Mouse (Mus musculus) CH12.LX (cell line): Measurements from ENCODE around the gene Slc7a9. TPM values are rescaled to one million over a fixed set of nuclear protein-coding genes. Genes with fewer than 3 reads are reported as not detected.

ENCODE experiments used
- DNase-seq: peaks from one replicate; pipeline ENCODE4 v3.0.0-alpha.2; 2013; ENCODE audit errors: extremely low read depth
- H3K27ac ChIP-seq: 2 replicates; pipeline ENCODE4 v1.5.1; 2012; ENCODE audit warnings: low read depth, mild to moderate bottlenecking, control low read depth, moderate library complexity; ENCODE audit not compliant: insufficient read depth
- H3K27me3 ChIP-seq: replicated peaks from 2 replicates; pipeline ENCODE3; 2012; ENCODE audit warnings: inconsistent platforms
- H3K36me3 ChIP-seq, 2 experiments: replicated peaks in 1 of 2; 2 replicates each; pipeline versions ENCODE3 to v1.6.1; 2012; ENCODE audit warnings: inconsistent platforms in 1 of 2, low read length in 1 of 2, mild to moderate bottlenecking in 1 of 2, mixed read lengths in 1 of 2, moderate library complexity in 1 of 2; ENCODE audit not compliant: control insufficient read depth in 1 of 2, insufficient read depth in 1 of 2
- H3K4me1 ChIP-seq, 2 experiments: 2 replicates each; pipeline ENCODE4 v1.6.1; 2012; ENCODE audit warnings: inconsistent platforms in 1 of 2, moderate library complexity in 1 of 2; ENCODE audit not compliant: insufficient read depth in 2 of 2, control insufficient read depth in 1 of 2
- H3K4me2 ChIP-seq: 2 replicates; pipeline ENCODE4 v1.6.1; 2012; ENCODE audit warnings: low read depth, mild to moderate bottlenecking, control low read depth; ENCODE audit not compliant: poor library complexity, insufficient read depth, severe bottlenecking
- H3K4me3 ChIP-seq, 3 experiments: fragments of 150-350 bp in 1 of 3; sonication (generic) in 1 of 3; replicated peaks in 1 of 3; 2 replicates each; pipeline versions ENCODE3 to v1.5.1; 2011 to 2012; ENCODE audit warnings: low read depth in 2 of 3, low read length in 2 of 3, mild to moderate bottlenecking in 2 of 3, moderate library complexity in 2 of 3, control low read depth in 1 of 3, improper control_type of control experiment in 1 of 3, inconsistent platforms in 1 of 3, mixed read lengths in 1 of 3; ENCODE audit not compliant: poor library complexity in 1 of 3
- H3K79me2 ChIP-seq: replicated peaks from 2 replicates; pipeline ENCODE4 v1.6.1; 2012; ENCODE audit warnings: mild to moderate bottlenecking, moderate library complexity; ENCODE audit not compliant: control insufficient read depth, poor library complexity, insufficient read depth, severe bottlenecking; ENCODE audit errors: extremely low read depth
- H3K9ac ChIP-seq: 2 replicates; pipeline ENCODE4 v1.6.1; 2012; ENCODE audit warnings: low read depth, mild to moderate bottlenecking, control low read depth, moderate library complexity; ENCODE audit not compliant: insufficient read depth
- H3K9me3 ChIP-seq: replicated peaks from 2 replicates; pipeline ENCODE3; 2012; ENCODE audit warnings: low read length, inconsistent platforms, mixed read lengths
- BHLHE40 ChIP-seq: IDR thresholded peaks from 2 replicates; pipeline ENCODE4 v1.6.1; 2011; ENCODE audit warnings: mild to moderate bottlenecking, low read depth, low read length, improper control_type of control experiment
- CHD1 ChIP-seq: IDR thresholded peaks from 2 replicates; pipeline ENCODE4 v1.6.1; 2012; ENCODE audit warnings: low read depth, low read length, improper control_type of control experiment, inconsistent platforms
- CHD2 ChIP-seq: IDR thresholded peaks from 2 replicates; pipeline ENCODE4 v1.6.1; 2011; ENCODE audit warnings: low read length, improper control_type of control experiment
- CTCF ChIP-seq, 2 experiments: IDR thresholded peaks in 1 of 2; conservative IDR thresholded peaks in 1 of 2; 2 replicates each; pipeline ENCODE4 v1.5.1; 2011 to 2012; ENCODE audit warnings: low read depth in 2 of 2, low read length in 2 of 2, improper control_type of control experiment in 1 of 2, inconsistent platforms in 1 of 2, mild to moderate bottlenecking in 1 of 2, moderate library complexity in 1 of 2
- E2F4 ChIP-seq: IDR thresholded peaks from 2 replicates; pipeline ENCODE4 v1.6.1; 2011; ENCODE audit warnings: low read depth, low read length, improper control_type of control experiment; ENCODE audit not compliant: insufficient replicate concordance
- ELF1 ChIP-seq: IDR thresholded peaks from 2 replicates; pipeline ENCODE4 v1.6.1; 2014; ENCODE audit warnings: low read depth, mild to moderate bottlenecking, inconsistent platforms, low read length, improper control_type of control experiment
- EP300 ChIP-seq: IDR thresholded peaks from 2 replicates; pipeline ENCODE4 v1.6.1; 2011; ENCODE audit warnings: low read length, improper control_type of control experiment
- ETS1 ChIP-seq: conservative IDR thresholded peaks from 2 replicates; pipeline ENCODE4 v1.6.1; 2012; ENCODE audit warnings: low read depth, mild to moderate bottlenecking, inconsistent platforms, low read length, improper control_type of control experiment, moderate library complexity
- GABPA ChIP-seq: IDR thresholded peaks from 2 replicates; pipeline ENCODE4 v1.6.1; 2012; ENCODE audit warnings: low read depth, low read length, improper control_type of control experiment, inconsistent platforms; ENCODE audit not compliant: insufficient replicate concordance
- HCFC1 ChIP-seq: IDR thresholded peaks from 2 replicates; pipeline ENCODE4 v1.6.1; 2012; ENCODE audit warnings: low read depth, mild to moderate bottlenecking, inconsistent platforms, low read length, improper control_type of control experiment
- IRF4 ChIP-seq: IDR thresholded peaks from 2 replicates; pipeline ENCODE4 v1.6.1; 2014; ENCODE audit warnings: low read depth, mild to moderate bottlenecking, inconsistent platforms, low read length, improper control_type of control experiment
- JUN ChIP-seq: IDR thresholded peaks from 2 replicates; pipeline ENCODE4 v1.6.1; 2011; ENCODE audit warnings: low read depth, mild to moderate bottlenecking, low read length, improper control_type of control experiment, moderate library complexity; ENCODE audit not compliant: insufficient read depth
- JUND ChIP-seq: conservative IDR thresholded peaks from 2 replicates; pipeline ENCODE4 v1.6.1; 2011; ENCODE audit warnings: low read depth, low read length, improper control_type of control experiment
- KAT2A ChIP-seq: IDR thresholded peaks from 2 replicates; pipeline ENCODE4 v1.6.1; 2012; ENCODE audit warnings: low read length, improper control_type of control experiment, inconsistent platforms; ENCODE audit not compliant: insufficient replicate concordance
- MAFK ChIP-seq: IDR thresholded peaks from 2 replicates; pipeline ENCODE4 v1.6.1; 2011; ENCODE audit warnings: low read length, improper control_type of control experiment; ENCODE audit not compliant: insufficient replicate concordance
- MAX ChIP-seq: IDR thresholded peaks from 2 replicates; pipeline ENCODE4 v1.6.1; 2011; ENCODE audit warnings: low read length, improper control_type of control experiment
- MAZ ChIP-seq: IDR thresholded peaks from 2 replicates; pipeline ENCODE4 v1.6.1; 2012; ENCODE audit warnings: low read depth, mild to moderate bottlenecking, inconsistent platforms, low read length, improper control_type of control experiment, moderate library complexity
- MEF2A ChIP-seq: IDR thresholded peaks from 2 replicates; pipeline ENCODE4 v1.6.1; 2014; ENCODE audit warnings: low read depth, mild to moderate bottlenecking, inconsistent platforms, low read length, improper control_type of control experiment, borderline replicate concordance
- MXI1 ChIP-seq: IDR thresholded peaks from 2 replicates; pipeline ENCODE4 v1.6.1; 2011; ENCODE audit warnings: mild to moderate bottlenecking, low read depth, low read length, improper control_type of control experiment
- MYC ChIP-seq: IDR thresholded peaks from 2 replicates; pipeline ENCODE4 v1.6.1; 2011; ENCODE audit warnings: low read depth, mild to moderate bottlenecking, improper control_type of control experiment, low read length
- NELFE ChIP-seq: IDR thresholded peaks from 2 replicates; pipeline ENCODE4 v1.6.1; 2011; ENCODE audit warnings: low read depth, low read length, improper control_type of control experiment
- NRF1 ChIP-seq: IDR thresholded peaks from 2 replicates; pipeline ENCODE4 v1.6.1; 2014; ENCODE audit warnings: low read depth, mild to moderate bottlenecking, inconsistent platforms, low read length, improper control_type of control experiment, moderate library complexity
- PAX5 ChIP-seq: IDR thresholded peaks from 2 replicates; pipeline ENCODE4 v1.6.1; 2012; ENCODE audit warnings: low read length, inconsistent platforms, mixed read lengths
- POLR2A ChIP-seq: IDR thresholded peaks from 2 replicates; pipeline ENCODE4 v1.6.1; 2011; ENCODE audit warnings: low read depth, mild to moderate bottlenecking, improper control_type of control experiment, low read length
- POLR2AphosphoS2 ChIP-seq: IDR thresholded peaks from 2 replicates; pipeline ENCODE4 v1.6.1; 2011; ENCODE audit warnings: low read depth, low read length, improper control_type of control experiment
- RAD21 ChIP-seq: IDR thresholded peaks from 2 replicates; pipeline ENCODE4 v1.6.1; 2011; ENCODE audit warnings: low read depth, mild to moderate bottlenecking, low read length, improper control_type of control experiment, moderate library complexity
- RCOR1 ChIP-seq: conservative IDR thresholded peaks from 2 replicates; pipeline ENCODE4 v1.6.1; 2012; ENCODE audit warnings: low read depth, mild to moderate bottlenecking, inconsistent platforms, low read length, improper control_type of control experiment
- SIN3A ChIP-seq: IDR thresholded peaks from 2 replicates; pipeline ENCODE4 v1.6.1; 2012; ENCODE audit warnings: low read length, improper control_type of control experiment, inconsistent platforms
- SMC3 ChIP-seq: IDR thresholded peaks from 2 replicates; pipeline ENCODE4 v1.6.1; 2011; ENCODE audit warnings: low read depth, low read length, improper control_type of control experiment
- TBP ChIP-seq: conservative IDR thresholded peaks from 2 replicates; pipeline ENCODE4 v1.6.1; 2011; ENCODE audit warnings: low read depth, low read length, improper control_type of control experiment
- TCF12 ChIP-seq: IDR thresholded peaks from 2 replicates; pipeline ENCODE4 v1.6.1; 2014; ENCODE audit warnings: low read depth, mild to moderate bottlenecking, inconsistent platforms, low read length, improper control_type of control experiment
- UBTF ChIP-seq: IDR thresholded peaks from 2 replicates; pipeline ENCODE4 v1.6.1; 2012; ENCODE audit warnings: low read depth, mild to moderate bottlenecking, inconsistent platforms, low read length, improper control_type of control experiment, moderate library complexity
- USF1 ChIP-seq: IDR thresholded peaks from 2 replicates; pipeline ENCODE4 v1.6.1; 2014; ENCODE audit warnings: low read depth, mild to moderate bottlenecking, inconsistent platforms, low read length, improper control_type of control experiment
- USF2 ChIP-seq: conservative IDR thresholded peaks from 2 replicates; pipeline ENCODE4 v1.6.1; 2011; ENCODE audit warnings: low read depth, low read length, improper control_type of control experiment
- ZC3H11A ChIP-seq: IDR thresholded peaks from 2 replicates; pipeline ENCODE4 v1.6.1; 2012; ENCODE audit warnings: low read depth, mild to moderate bottlenecking, inconsistent platforms, low read length, improper control_type of control experiment
- ZKSCAN1 ChIP-seq: IDR thresholded peaks from 2 replicates; pipeline ENCODE4 v1.6.1; 2012; ENCODE audit warnings: low read depth, inconsistent platforms, low read length, improper control_type of control experiment, borderline replicate concordance
- ZMIZ1 ChIP-seq: IDR thresholded peaks from 2 replicates; pipeline ENCODE4 v1.6.1; 2012; ENCODE audit warnings: low read depth, mild to moderate bottlenecking, inconsistent platforms, low read length, improper control_type of control experiment
- ZNF384 ChIP-seq: IDR thresholded peaks from 2 replicates; pipeline ENCODE4 v1.6.1; 2012; ENCODE audit warnings: low read depth, low read length, improper control_type of control experiment, inconsistent platforms
- dilution Hi-C: fragments of 300-500 bp; cut with MboI; formaldehyde crosslinking; loops from 2 replicates; pipeline ENCODE4 v1.14.3; 2020; ENCODE audit warnings: low sequenced_read_pairs; ENCODE audit not compliant: extremely low pct_unique_long_range_greater_than_20kb, extremely low pct_ligation_motif_present
- in situ Hi-C: fragments of 300-500 bp; cut with MboI; formaldehyde crosslinking; loops from 3 replicates; pipeline ENCODE4 v1.14.3; 2019; ENCODE audit warnings: low sequenced_read_pairs, low pct_ligation_motif_present, low pct_unique_long_range_greater_than_20kb, mixed read lengths
- polyA plus RNA-seq: library from polyadenylated mRNA; unstranded; fragments of >175 nt; gene quantifications from 2 replicates; pipeline ENCODE4 v1.2.1, GENCODE M21; 2012; ENCODE audit warnings: low read depth; ENCODE audit not compliant: insufficient read length
- total RNA-seq, 2 experiments: library from RNA; depleted of rRNA; stranded (reverse); fragments of 300-350 nt in 1 of 2; fragments of >200 nt in 1 of 2; gene quantifications; 2 replicates each; pipeline ENCODE4 v1.2.3; 2012 to 2014

Gene Slc7a9
- total and polyA plus RNA-seq, 3 experiments: not detected

DNA sequence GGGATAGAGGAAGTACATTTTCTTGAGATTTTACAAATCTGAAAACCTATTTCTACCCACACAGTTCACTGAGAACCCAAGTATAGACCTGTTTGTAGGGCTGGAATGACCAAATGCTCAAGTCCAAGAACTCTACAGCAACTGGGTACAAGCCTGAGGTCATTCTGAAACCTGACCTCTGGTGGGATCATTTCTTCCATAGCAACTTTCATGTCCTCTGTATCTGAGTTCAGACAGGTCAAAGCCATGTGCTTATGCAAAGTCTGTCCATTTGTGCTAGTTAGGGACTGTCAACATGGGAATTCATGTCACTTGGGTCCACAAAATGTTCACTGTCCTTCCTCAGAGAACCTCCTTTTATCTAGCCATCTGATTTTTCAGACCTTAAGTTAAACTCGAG lies 42.4 kb downstream of the Slc7a9 start:
- Histone ChIP-seq H3K79me2 (no peaks in the 10 kb centered on the region), H3K36me3 (no peaks in the 10 kb centered on the region), H3K4me1 (peaks cover 0 to 2% of the 10 kb centered on the region in 2 experiments; a peak in 1 of 4 replicates), H3K4me3 (no peak overlapping the region), H3K27ac (no peak overlapping the region), H3K9me3 (no peaks in the 10 kb centered on the region)
- DNase-seq: no peak
- TF ChIP-seq ZC3H11A (no peak), ZKSCAN1 (no peak), TBP (no peak), SIN3A (no peak), EP300 (peak; percentile 56; the same call in 1 of the 2 replicates), USF1 (no peak), PAX5 (no peak), ZMIZ1 (no peak), CTCF (conservative IDR thresholded peaks at IDR 0.05 in 1 of 2, IDR thresholded peaks at IDR 0.05 in 1 of 2; ENCODE audit: low read depth in 2 of 2, low read length in 2 of 2) (no peak), MAFK (no peak), MAX (peak; percentile 70; the same call in 1 of the 2 replicates), RCOR1 (no peak), RAD21 (no peak), MXI1 (no peak), MEF2A (no peak), ETS1 (peak; percentile 16; the same call in 1 of the 2 replicates), ELF1 (no peak), BHLHE40 (no peak), JUN (peak; percentile 72), CHD1 (no peak), CHD2 (no peak), GABPA (no peak), POLR2A (no peak), IRF4 (0 out of 2 replicates have a peak, but pooled peaks have one; percentile 26), E2F4 (no peak), TCF12 (no peak), KAT2A (no peak), JUND (peak; percentile 40; the same call in 1 of the 2 replicates), MYC (peak; percentile 49; the same call in 1 of the 2 replicates), MAZ (no peak), NELFE (no peak), POLR2AphosphoS2 (no peak), NRF1 (no peak), HCFC1 (no peak), SMC3 (no peak), ZNF384 (no peak), UBTF (no peak), USF2 (no peak)
- TF ChIP-seq, all 38 proteins: peak for 7
- no peak overlapping the region for H3K9ac ChIP-seq
- H3K27me3 ChIP-seq: no peaks in the 10 kb centered on the region
- dilution Hi-C loops: no loop called here
- in situ Hi-C loops: loop anchor here (10.0 kb wide), 1 partner anchor 46 kb away; the partner anchor contains the start of gene Slc7a9
- no peak overlapping the region for H3K4me2 ChIP-seq
